Mouse (Mus musculus): ENCODE measurements around the gene Lurap1.

The Lurap1 gene

GRCm38 (mm10) chr4:116151238-116151637 lies at the start of gene Lurap1:
Lurap1 (minus strand) TSS chr4:116151338.
- DNase-seq (ENCODE audit: low spot score) = no peak

- no peak for DNase-seq (ENCODE audit: low spot score)
These were observed 47.3 kb upstream of the Lurap1 start for GRCm38 (mm10) chr4:116198422-116198821.

DNA sequence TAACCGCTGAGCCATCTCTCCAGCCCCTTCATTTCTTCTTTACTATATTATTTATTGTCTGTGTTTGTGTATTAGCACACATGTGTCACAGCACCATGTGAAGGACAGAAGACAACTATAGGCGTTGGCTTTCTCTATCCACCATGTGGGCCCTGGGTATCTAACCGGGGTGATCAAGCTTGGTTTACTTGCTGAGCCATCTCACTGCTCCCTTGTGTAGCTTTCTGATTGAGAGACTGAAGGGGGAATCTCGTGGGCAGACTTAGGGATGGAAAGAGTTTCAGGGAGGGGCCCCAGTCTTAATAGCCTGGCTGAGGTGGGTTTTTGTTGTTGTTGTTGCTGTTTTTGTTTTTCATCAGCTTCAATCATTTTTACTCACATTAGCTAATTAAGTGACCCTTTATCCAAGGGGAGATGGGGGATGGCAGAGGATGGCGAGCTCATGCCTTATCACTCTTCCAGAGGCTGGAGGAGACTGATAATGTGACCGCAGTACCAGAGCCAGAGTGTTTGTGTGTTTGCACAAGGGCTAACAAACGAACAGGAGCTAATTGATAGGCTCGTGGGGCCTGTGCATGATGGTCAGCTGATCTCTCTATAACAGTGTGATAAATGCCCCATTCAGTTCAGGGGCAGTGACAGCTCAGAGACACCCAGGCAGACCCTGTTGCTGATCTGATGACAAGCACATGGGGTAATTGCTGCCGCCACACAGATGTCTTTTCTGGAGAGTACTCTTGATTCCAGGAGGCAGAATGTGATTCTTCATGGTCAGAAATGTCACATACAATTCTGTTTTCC lies 42.6 kb upstream of the Lurap1 start:
- DNase-seq (ENCODE audit: low spot score) = no peak

- no peak for DNase-seq (ENCODE audit: low spot score)
These were observed 41.2 kb upstream of the Lurap1 start for GRCm38 (mm10) chr4:116192286-116192835.

GRCm38 (mm10) chr4:116185083-116185482 lies 33.9 kb upstream of the Lurap1 start:
- DNase-seq (ENCODE audit: low spot score) = no peak

DNA sequence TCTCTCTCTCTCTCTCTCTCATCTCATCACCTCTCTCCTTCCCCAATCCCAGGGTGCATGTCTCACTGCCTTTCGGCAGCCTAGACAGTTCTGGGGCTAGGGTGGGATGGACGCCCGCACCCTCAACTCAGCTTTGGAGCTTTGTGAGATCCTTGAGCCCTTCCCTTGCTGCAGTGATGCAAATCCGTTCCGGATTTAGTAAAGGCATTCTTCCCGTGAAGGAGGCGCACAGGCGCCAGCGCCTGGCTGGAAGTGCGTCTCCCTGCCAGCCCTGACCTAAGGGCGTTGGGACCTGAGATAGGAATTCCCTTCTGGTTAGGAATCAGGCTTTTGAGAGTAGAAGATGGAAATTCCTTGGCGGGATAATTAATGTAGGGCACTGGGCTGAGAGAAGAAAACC lies 31.6 kb upstream of the Lurap1 start:
- no peak for DNase-seq (ENCODE audit: low spot score)

DNA sequence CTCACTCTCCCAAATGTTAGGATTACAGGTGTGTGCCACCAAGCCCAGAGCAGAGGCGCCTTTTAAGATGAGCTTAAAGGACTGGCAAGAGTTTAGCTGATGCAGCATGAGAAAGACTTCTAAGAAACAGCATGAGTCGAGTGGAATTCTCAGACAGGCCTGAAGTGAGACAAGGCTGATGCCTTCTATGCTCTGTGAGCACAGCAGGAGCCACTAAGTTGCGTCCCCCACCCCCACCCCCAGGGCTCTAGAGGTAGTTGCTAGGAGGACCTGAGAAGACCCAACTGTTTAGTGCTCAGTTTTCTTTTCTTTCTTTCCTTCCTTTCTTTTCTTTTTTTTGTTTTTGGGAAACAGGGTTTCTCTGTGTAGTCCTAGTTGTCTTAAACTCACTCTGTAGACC lies 30.9 kb upstream of the Lurap1 start:
- no peak for DNase-seq (ENCODE audit: low spot score)

GRCm38 (mm10) chr4:116177140-116177539 lies 26.0 kb upstream of the Lurap1 start:
- no peak for DNase-seq (ENCODE audit: low spot score)

DNA sequence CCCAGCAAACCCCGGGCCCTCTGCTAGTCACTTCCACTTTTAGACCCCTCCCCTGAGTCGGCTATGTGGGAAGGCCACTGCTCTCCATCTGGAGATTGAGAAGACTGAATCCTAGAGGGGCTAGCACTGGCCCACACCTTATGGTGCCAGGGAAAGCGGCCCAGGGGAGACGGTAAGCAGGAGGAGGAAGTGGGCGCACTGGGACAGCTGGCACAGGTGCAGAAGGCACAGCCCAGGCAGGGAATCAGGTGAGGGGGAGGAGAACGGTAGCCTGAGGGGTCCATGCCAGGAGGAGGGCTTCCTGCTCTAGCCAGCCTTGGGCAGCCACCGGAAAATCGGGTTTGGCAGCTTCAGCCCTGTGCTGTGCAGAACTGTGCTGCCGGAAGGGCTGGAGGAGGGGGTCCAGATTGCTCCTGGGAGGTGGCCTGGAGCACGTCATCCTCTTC lies 25.4 kb upstream of the Lurap1 start:
- DNase-seq (ENCODE audit: low spot score) = peak; percentile 8

GRCm38 (mm10) chr4:116175711-116176542 lies 24.8 kb upstream of the Lurap1 start:
- DNase-seq (ENCODE audit: low spot score) = no peak

DNA sequence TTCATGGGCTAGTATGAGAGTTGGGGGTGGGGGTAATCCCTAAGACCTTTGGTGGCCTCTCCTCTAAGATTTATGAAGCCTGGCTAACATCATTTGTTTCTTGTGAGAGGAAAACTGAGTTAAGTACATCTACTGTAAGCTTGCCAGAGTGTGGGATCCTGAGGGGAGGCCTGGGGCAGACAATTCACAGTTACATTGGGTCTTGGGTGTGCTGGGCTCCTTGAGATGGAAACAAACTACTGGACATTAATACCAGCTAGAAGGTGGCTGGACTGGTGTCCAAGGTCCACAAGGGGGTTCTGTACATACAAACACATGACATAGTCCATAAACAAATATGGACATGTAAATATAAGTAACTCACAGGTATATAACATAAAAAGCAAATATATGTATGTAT lies 24.0 kb upstream of the Lurap1 start:
- no peak for DNase-seq (ENCODE audit: low spot score)

- no peak for DNase-seq (ENCODE audit: low spot score)
These were observed 23.5 kb upstream of the Lurap1 start for GRCm38 (mm10) chr4:116174466-116175116.

DNA sequence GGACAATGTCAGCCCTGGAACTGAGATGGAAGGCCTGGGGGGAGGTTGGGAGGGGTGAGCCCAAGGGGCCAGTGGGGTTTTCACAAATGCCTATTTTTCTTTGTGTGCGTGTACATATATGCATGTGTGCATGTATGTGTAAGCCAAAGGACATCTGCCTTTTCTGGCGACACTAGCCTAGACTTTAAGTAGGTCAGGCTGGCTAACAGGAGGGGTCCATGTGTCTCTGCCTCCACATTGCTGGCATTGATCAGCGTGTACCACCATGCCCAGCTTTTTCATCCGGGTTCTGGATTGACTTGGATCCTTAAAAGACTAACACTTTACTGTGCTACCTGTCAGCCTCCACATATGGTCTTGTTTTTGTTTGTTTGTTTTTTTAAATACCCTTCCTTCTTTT lies 22.6 kb upstream of the Lurap1 start:
- no peak for DNase-seq (ENCODE audit: low spot score)

DNA sequence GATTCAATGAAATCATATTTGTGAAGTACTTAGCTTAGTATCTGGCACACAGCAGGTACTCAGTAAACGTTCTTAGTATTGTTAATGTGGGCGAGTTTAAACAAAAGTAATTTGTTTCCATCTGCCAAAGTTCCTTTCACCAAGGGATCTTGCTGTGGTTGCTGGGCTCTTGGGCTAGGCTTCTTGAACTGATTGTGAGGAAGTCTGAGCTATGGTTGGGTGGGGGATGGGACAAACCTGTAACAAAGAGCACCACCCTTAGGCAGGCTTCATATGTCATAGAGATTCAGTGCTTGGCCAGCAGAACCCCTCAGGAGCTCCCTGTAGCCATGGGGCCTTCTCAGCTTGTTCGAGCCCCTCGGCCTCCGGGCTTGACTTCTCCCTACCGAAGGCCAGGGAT lies 21.9 kb upstream of the Lurap1 start, which contains the start of the genes 1700042G07Rik and Gm49337:
Gene 1700042G07Rik, plus strand, starts transcription at position 301 of the 400 bp plus-strand sequence.
Gene Gm49337, plus strand, starts transcription at position 313 of the 400 bp plus-strand sequence.
- DNase-seq (ENCODE audit: low spot score) = no peak

GRCm38 (mm10) chr4:116169353-116169672 lies 18.2 kb upstream of the Lurap1 start:
- DNase-seq (ENCODE audit: low spot score) = no peak

GRCm38 (mm10) chr4:116168617-116169352 lies 17.6 kb upstream of the Lurap1 start:
- peak; percentile 57 for DNase-seq (ENCODE audit: low spot score)

GRCm38 (mm10) chr4:116167404-116167803 lies 16.3 kb upstream of the Lurap1 start, which contains the start of gene Tspan1:
Tspan1 (minus strand) TSS chr4:116167601.
- DNase-seq (ENCODE audit: low spot score) = no peak

GRCm38 (mm10) chr4:116165708-116166407 lies 14.7 kb upstream of the Lurap1 start:
- DNase-seq (ENCODE audit: low spot score) = no peak

DNA sequence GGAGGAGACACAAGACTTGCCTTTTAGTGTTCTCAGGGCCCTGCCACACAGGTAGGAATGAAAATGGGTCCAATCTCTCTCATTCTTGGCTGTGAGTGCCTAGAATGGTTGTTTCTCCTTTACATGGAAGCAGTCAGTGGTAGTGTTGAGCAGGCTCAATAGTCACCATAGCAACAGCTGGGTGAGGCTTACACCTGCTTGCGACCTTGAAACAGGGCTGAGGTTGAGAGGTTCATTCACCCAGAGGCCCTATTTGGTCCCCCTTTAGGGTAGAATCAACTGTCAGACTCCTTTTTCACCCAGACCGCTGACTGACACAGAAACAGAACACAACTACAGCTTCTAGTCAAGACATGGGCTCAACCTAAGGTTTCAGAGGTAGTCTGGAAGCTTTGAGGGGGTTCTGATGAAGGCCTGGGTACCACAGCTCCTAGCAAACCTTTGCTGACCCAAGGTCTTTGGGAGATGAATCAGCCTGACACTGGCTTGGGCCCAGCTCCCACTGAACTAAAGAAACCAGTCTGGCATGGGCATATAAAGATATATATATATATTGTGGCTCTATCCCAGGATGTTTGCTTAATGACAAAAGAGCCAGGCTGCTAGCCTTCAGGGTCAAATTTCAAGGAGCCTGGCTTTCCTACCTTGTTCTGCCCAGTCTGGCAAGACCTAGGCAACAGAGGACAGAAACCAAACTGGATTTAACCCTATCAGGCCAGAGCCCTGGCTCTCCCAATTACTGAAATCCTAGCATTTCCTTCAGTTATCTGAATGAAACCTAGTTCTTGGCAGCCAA lies 13.8 kb upstream of the Lurap1 start:
- no peak for DNase-seq (ENCODE audit: low spot score)

GRCm38 (mm10) chr4:116162142-116162541 lies 11.0 kb upstream of the Lurap1 start:
- no peak for DNase-seq (ENCODE audit: low spot score)
